Mouse (Mus musculus) bone marrow, adult 2 months (tissue): ENCODE data around the gene Osbp2. TPM values are rescaled to one million over a fixed set of nuclear protein-coding genes. Genes with fewer than 3 reads are reported as not detected.

Source experiments
- H3K27ac ChIP-seq: fragments of 200-500 bp; 2 replicates; pipeline ENCODE4 v1.5.1; 2012; ENCODE audit warnings: low read depth, mild to moderate bottlenecking, control low read depth, inconsistent platforms, low read length; ENCODE audit not compliant: control insufficient read depth, poor library complexity, insufficient read depth
- H3K4me1 ChIP-seq: fragments of 200-500 bp; 2 replicates; pipeline ENCODE4 v1.6.1; 2011; ENCODE audit warnings: low read length; ENCODE audit not compliant: control insufficient read depth, insufficient read depth
- H3K4me3 ChIP-seq: fragments of 200-500 bp; replicated peaks from 2 replicates; pipeline ENCODE3; 2011; ENCODE audit warnings: mild to moderate bottlenecking, low read depth, low read length, control low read depth; ENCODE audit not compliant: control insufficient read depth
- CTCF ChIP-seq: fragments of 200-500 bp; IDR thresholded peaks from 2 replicates; pipeline ENCODE4 v1.5.1; 2011; ENCODE audit warnings: low read length, control low read depth; ENCODE audit not compliant: control insufficient read depth, insufficient read depth
- POLR2A ChIP-seq: fragments of 200-500 bp; IDR thresholded peaks from 2 replicates; pipeline ENCODE4 v1.6.1; 2011; ENCODE audit warnings: low read depth, mild to moderate bottlenecking, control low read depth, low read length, borderline replicate concordance; ENCODE audit not compliant: control insufficient read depth
- WGBS: fragments of 180-500 bp; shearing (Covaris S2); methylation state at CpG from one replicate; pipeline ENCODE4 v1.1.7; 2018; 5-methylcytosine and 5-hydroxymethylcytosine counted together
- polyA plus RNA-seq: library from polyadenylated mRNA; stranded (reverse); fragments of >200 nt; gene quantifications from 2 replicates; pipeline ENCODE4 v1.2.4, GENCODE M21; 2011; ENCODE audit warnings: low replicate concordance; ENCODE audit not compliant: missing spikeins, insufficient read depth, insufficient read length

Gene Osbp2
- polyA plus RNA-seq, 1 experiment, result not detected

- Histone ChIP-seq H3K27ac (no peak overlapping the region), H3K4me3 (no peak overlapping the region), H3K4me1 (no peaks in the 10 kb centered on the region)
- TF ChIP-seq POLR2A, result no peak
- no peak for TF ChIP-seq CTCF
- WGBS, result 83% methylated on average over 5 of the region's 5 CpGs
These were observed 7.9 kb downstream of the Osbp2 start for GRCm38 (mm10) chr11:3855846-3856245.

GRCm38 (mm10) chr11:3854156-3854555 lies 9.5 kb downstream of the Osbp2 start:
- WGBS, result 85% methylated on average over 3 of the region's 3 CpGs
- H3K27ac ChIP-seq, result no peak overlapping the region
- H3K4me3 ChIP-seq, result no peak overlapping the region
- TF ChIP-seq CTCF (no peak), POLR2A (no peak)
- H3K4me1 ChIP-seq, result no peaks in the 10 kb centered on the region

- H3K4me1 ChIP-seq, result no peaks in the 10 kb centered on the region
- H3K4me3 ChIP-seq, result no peak overlapping the region
- no peak overlapping the region for H3K27ac ChIP-seq
- TF ChIP-seq POLR2A (no peak), CTCF (no peak)
- WGBS, result 22% methylated on average over 5 of the region's 5 CpGs
These were observed 10.1 kb downstream of the Osbp2 start for GRCm38 (mm10) chr11:3853481-3854034.

- Histone ChIP-seq H3K4me3 (no peak overlapping the region), H3K4me1 (no peaks in the 10 kb centered on the region), H3K27ac (no peak overlapping the region)
- TF ChIP-seq CTCF (no peak), POLR2A (no peak)
- WGBS, result 85% methylated on average over 10 of the region's 10 CpGs
These were observed 10.7 kb downstream of the Osbp2 start for GRCm38 (mm10) chr11:3853031-3853430.

- 72% methylated on average over 4 of the region's 4 CpGs for WGBS
- Histone ChIP-seq H3K27ac (no peak overlapping the region), H3K4me1 (no peaks in the 10 kb centered on the region), H3K4me3 (no peak overlapping the region)
- no peak for TF ChIP-seq POLR2A
- no peak for TF ChIP-seq CTCF
These were observed 11.8 kb downstream of the Osbp2 start for GRCm38 (mm10) chr11:3851872-3852271.

GRCm38 (mm10) chr11:3850746-3851277 lies 12.9 kb downstream of the Osbp2 start:
- Histone ChIP-seq H3K27ac (no peak overlapping the region), H3K4me1 (no peaks in the 10 kb centered on the region), H3K4me3 (no peak overlapping the region)
- 71% methylated on average over 5 of the region's 5 CpGs for WGBS
- TF ChIP-seq POLR2A, result no peak
- no peak for TF ChIP-seq CTCF

- no peak for TF ChIP-seq POLR2A
- no peak for TF ChIP-seq CTCF
- Histone ChIP-seq H3K4me3 (no peak overlapping the region), H3K27ac (no peak overlapping the region), H3K4me1 (no peaks in the 10 kb centered on the region; the same call in 1 of the 2 replicates)
- 84% methylated on average over 2 of the region's 2 CpGs for WGBS
These were observed 13.4 kb downstream of the Osbp2 start for GRCm38 (mm10) chr11:3850315-3850614.

- Histone ChIP-seq H3K4me1 (no peaks in the 10 kb centered on the region; the same call in 1 of the 2 replicates), H3K27ac (no peak overlapping the region), H3K4me3 (no peak overlapping the region)
- no peak for TF ChIP-seq CTCF
- no peak for TF ChIP-seq POLR2A
- WGBS, result 62% methylated on average over 15 of the region's 15 CpGs
These were observed 14.0 kb downstream of the Osbp2 start for GRCm38 (mm10) chr11:3849469-3850314.
